Mouse (Mus musculus): ENCODE results near the gene Tinagl1. TPM values are rescaled to one million over a fixed set of nuclear protein-coding genes. Genes with fewer than 3 reads are reported as not detected.
A peak's percentile ranks its signal among the peaks of the same experiment; 100 is the strongest.

Tinagl1 gene
- polyA plus RNA-seq, 1 experiment, result 29.5 TPM

DNA sequence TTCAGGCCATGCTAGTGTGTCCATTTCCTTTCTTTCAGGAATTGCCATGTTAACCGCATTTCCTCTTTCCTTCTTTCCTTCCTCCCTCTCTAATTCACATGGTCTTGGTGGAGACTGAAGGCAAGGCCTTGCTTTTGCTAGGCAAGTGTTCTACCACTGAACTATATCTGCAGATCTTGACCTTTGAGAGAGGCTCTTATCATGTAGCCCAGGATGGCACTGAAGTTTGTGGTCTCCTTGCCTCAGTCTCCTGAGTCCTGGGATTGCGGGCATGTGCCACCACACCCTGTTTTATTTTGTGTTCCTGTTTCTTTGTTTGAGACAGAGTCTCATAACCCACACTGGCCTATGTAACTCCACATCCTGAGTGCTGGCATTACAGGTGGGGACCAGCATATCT lies 36.9 kb upstream of the Tinagl1 start:
- H3K4me1 ChIP-seq (ENCODE audit: control insufficient read depth, insufficient read depth, low read length), result no peaks in the 10 kb centered on the region
- no peak for TF ChIP-seq POLR2A (IDR thresholded peaks at IDR 0.05; ENCODE audit: borderline replicate concordance, control insufficient read depth, low read depth, low read length)
- TF ChIP-seq CTCF (IDR thresholded peaks at IDR 0.05; ENCODE audit: control insufficient read depth, insufficient read depth, low read length), result no peak
- no peak overlapping the region for H3K4me3 ChIP-seq (replicated peaks; ENCODE audit: control insufficient read depth, low read depth, low read length)
- WGBS, result 53% methylated on average over 2 of the region's 2 CpGs
- H3K27ac ChIP-seq (ENCODE audit: control insufficient read depth, insufficient read depth, low read depth, low read length, poor library complexity), result no peak overlapping the region

DNA sequence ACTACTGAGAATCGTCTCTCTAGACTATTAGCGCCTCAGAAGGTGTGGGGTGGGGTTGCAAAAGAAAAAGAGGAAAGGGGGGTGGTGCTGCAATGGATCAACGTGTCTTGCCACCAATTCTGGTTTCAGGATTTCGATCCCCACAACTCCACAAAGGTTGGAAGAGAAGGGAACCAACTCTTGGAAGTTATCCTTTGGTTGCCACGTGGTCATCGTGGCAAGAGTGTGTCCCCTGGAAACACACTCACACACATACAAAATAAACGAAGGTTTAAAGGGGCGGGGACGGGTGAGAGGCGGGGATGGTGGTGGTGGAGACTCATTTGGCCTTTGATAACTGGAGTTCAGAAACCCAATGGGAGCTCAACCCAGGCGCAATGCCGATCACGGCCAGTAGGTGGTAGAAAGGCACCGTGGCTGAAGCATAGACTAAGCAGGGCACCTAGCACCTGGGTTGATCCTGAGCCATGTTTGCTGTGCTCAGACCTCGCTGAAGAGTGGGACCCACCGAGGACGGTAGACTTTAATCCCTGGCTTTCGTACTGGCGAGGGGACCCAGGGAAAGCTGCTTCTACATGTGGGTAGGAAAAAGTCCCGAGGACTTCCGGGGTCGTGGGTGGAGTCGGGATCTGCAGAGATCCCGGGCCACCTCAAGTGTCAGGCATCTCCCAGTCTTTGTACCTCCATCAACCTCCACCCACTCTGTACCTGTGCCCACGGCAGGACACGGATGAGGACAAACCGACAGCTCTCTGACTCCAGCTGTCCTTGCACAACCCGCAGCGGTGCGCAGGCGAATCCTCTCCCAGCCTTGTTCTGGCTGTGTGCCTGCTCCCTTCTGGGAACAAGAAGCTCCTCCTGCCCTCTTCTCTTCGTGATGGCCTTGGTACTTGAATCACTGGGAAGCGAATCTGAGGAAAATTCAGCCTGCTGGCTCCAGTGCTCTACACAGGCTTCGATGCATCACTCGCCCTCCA lies 24.1 kb upstream of the Tinagl1 start:
- 16% methylated on average over 35 of the region's 35 CpGs for WGBS
- no peak overlapping the region for H3K4me3 ChIP-seq (replicated peaks; ENCODE audit: control insufficient read depth, low read depth, low read length)
- no peaks in the 10 kb centered on the region for H3K4me1 ChIP-seq (ENCODE audit: control insufficient read depth, insufficient read depth, low read length)
- H3K27ac ChIP-seq (ENCODE audit: control insufficient read depth, insufficient read depth, low read depth, low read length, poor library complexity), result no peak overlapping the region
- TF ChIP-seq POLR2A (IDR thresholded peaks at IDR 0.05; ENCODE audit: borderline replicate concordance, control insufficient read depth, low read depth, low read length), result no peak
- TF ChIP-seq CTCF (IDR thresholded peaks at IDR 0.05; ENCODE audit: control insufficient read depth, insufficient read depth, low read length), result peak; percentile 87

DNA sequence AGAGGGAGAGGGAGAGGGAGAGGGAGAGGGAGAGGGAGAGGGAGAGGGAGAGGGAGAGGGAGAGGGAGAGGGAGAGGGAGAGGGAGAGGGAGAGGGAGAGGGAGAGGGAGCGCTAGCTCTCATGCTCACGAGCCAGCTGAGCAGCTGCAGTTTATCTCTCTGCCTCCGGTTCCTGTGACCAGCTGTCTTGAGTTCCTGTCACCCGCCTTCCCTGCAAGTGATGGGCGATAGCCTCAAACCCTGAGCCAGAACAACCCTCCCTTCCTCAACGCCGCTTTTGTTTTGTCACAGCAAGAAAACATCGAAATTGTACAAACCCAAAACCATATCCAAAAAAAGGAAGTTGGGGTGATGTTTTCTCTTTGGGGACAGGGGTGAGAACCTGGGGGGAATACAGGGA lies 21.6 kb upstream of the Tinagl1 start:
- WGBS, result 21% methylated on average over 8 of the region's 8 CpGs

DNA sequence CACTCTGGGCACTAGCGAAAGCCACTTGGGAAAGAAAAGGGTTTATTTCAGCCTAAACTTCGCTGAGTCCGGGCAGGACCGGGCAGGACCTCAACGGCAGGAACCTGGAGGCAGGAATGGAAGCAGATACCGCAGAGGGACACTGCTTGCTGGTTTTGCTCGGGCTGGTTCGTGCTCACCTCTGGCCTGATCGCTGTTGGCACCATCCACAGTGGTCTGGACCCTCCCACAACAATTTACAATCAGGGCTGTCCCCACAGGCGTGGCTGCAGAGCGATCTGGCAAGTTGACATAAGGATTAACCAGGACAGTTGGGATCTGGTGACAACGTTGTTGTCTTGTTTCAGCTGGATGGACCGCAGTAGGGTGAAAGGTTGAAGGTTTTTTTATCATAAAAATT lies 21.0 kb upstream of the Tinagl1 start:
- Histone ChIP-seq H3K4me1 (ENCODE audit: control insufficient read depth, insufficient read depth, low read length) (no peaks in the 10 kb centered on the region), H3K4me3 (replicated peaks; ENCODE audit: control insufficient read depth, low read depth, low read length) (no peak overlapping the region), H3K27ac (ENCODE audit: control insufficient read depth, insufficient read depth, low read depth, low read length, poor library complexity) (no peak overlapping the region)
- TF ChIP-seq CTCF (IDR thresholded peaks at IDR 0.05; ENCODE audit: control insufficient read depth, insufficient read depth, low read length) (no peak), POLR2A (IDR thresholded peaks at IDR 0.05; ENCODE audit: borderline replicate concordance, control insufficient read depth, low read depth, low read length) (no peak)
- 66% methylated on average over 13 of the region's 13 CpGs for WGBS

More for the DNA sequence above, 21.6 kb upstream of the Tinagl1 start:
- no peak overlapping the region for H3K27ac ChIP-seq (ENCODE audit: control insufficient read depth, insufficient read depth, low read depth, low read length, poor library complexity)
- H3K4me3 ChIP-seq (replicated peaks; ENCODE audit: control insufficient read depth, low read depth, low read length), result no peak overlapping the region
- no peak for TF ChIP-seq CTCF (IDR thresholded peaks at IDR 0.05; ENCODE audit: control insufficient read depth, insufficient read depth, low read length)
- TF ChIP-seq POLR2A (IDR thresholded peaks at IDR 0.05; ENCODE audit: borderline replicate concordance, control insufficient read depth, low read depth, low read length), result no peak
- H3K4me1 ChIP-seq (ENCODE audit: control insufficient read depth, insufficient read depth, low read length), result no peaks in the 10 kb centered on the region

DNA sequence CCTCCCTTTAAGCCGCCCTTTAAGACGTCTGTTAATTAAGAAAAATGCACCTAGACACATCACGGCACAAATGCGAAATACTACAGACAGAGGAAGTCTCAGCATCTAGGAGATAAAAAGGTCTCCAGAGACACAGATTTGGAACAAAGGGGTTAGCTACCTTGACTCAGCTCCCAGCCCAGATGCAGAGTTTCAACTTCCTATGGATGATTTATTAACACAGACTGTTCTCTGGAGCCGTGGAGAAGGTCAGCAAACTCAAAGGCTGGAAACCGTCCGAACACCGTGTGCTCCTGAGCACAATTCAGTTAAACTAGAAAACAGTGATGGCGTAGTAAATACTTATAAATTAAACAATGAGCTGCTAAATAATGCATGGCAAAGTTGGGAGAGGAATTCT lies 17.3 kb upstream of the Tinagl1 start:
- TF ChIP-seq POLR2A (IDR thresholded peaks at IDR 0.05; ENCODE audit: borderline replicate concordance, control insufficient read depth, low read depth, low read length) (no peak), CTCF (IDR thresholded peaks at IDR 0.05; ENCODE audit: control insufficient read depth, insufficient read depth, low read length) (no peak)
- WGBS, result 9% methylated on average over 9 of the region's 9 CpGs
- Histone ChIP-seq H3K4me1 (ENCODE audit: control insufficient read depth, insufficient read depth, low read length) (no peaks in the 10 kb centered on the region), H3K27ac (ENCODE audit: control insufficient read depth, insufficient read depth, low read depth, low read length, poor library complexity) (no peak overlapping the region), H3K4me3 (replicated peaks; ENCODE audit: control insufficient read depth, low read depth, low read length) (no peak overlapping the region)

DNA sequence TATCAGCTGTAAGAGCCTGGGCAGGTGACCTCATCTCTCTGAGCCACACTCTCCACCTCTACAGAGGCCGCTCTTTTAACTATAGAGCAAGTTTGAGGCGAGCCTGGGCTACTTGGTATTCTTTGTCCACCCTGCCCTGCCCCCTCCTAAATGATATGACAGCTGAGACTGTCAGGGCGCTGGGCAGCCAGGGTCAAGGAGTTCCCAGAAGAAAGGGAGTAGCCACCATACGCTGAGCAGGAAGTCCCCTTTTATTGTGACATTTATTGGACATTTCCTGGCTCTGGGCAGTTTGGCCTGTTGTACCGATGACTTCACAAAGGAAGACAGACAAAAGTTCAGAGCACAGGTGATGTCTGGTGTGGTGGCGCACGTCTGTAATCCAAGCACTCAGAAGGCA lies 14.7 kb upstream of the Tinagl1 start:
- H3K27ac ChIP-seq (ENCODE audit: control insufficient read depth, insufficient read depth, low read depth, low read length, poor library complexity), result no peak overlapping the region; the same call in 1 of the 2 replicates
- no peaks in the 10 kb centered on the region for H3K4me1 ChIP-seq (ENCODE audit: control insufficient read depth, insufficient read depth, low read length)
- TF ChIP-seq POLR2A (IDR thresholded peaks at IDR 0.05; ENCODE audit: borderline replicate concordance, control insufficient read depth, low read depth, low read length) (no peak), CTCF (IDR thresholded peaks at IDR 0.05; ENCODE audit: control insufficient read depth, insufficient read depth, low read length) (no peak)
- 62% methylated on average over 7 of the region's 7 CpGs for WGBS
- no peak overlapping the region for H3K4me3 ChIP-seq (replicated peaks; ENCODE audit: control insufficient read depth, low read depth, low read length)

DNA sequence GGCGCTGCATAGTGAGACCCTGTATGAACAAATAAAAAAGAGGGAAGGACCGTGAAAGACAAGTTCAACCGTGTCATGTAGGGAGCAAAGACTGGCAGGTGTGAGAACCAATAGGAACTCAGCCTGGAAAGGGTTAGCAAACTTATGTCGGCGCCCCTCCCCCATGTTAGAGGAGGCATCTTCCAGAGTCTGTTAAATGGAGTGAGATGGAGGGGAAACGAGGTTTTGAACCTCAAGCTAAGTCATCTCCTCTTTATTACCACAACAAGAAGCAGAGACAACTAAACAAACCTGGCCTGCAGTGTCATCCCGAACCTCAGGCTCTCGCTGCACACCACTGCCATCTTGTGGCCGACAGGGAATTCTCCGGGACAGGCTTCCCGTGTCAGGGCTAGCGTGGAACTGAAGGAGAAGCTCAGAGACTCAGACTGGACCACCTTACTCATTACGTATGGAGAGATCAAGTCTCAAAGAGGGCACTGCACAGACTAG lies 13.9 kb upstream of the Tinagl1 start:
- 4% methylated on average over 13 of the region's 13 CpGs for WGBS
- TF ChIP-seq POLR2A (IDR thresholded peaks at IDR 0.05; ENCODE audit: borderline replicate concordance, control insufficient read depth, low read depth, low read length) (no peak), CTCF (IDR thresholded peaks at IDR 0.05; ENCODE audit: control insufficient read depth, insufficient read depth, low read length) (peak; percentile 99)
- Histone ChIP-seq H3K4me3 (replicated peaks; ENCODE audit: control insufficient read depth, low read depth, low read length) (no peak overlapping the region), H3K4me1 (ENCODE audit: control insufficient read depth, insufficient read depth, low read length) (no peaks in the 10 kb centered on the region), H3K27ac (ENCODE audit: control insufficient read depth, insufficient read depth, low read depth, low read length, poor library complexity) (no peak overlapping the region)

DNA sequence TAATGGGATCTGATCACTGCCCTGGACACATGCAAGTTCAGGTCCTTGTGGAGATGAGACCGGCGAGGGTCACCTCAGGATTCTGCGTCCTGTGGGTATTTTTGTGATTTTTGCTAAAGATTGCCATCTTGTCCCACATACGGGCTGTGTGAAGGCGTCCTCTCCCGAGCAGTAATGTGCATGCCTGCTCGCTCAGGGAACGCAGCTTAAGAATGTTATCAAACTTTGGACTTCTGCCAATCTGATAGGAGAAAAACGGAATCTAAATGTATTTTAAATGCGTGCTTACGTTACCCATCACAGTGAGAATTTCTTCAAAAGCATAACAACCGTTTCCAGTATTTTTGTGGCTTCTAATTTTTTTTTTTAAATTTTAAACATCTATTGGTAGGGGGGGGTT lies 12.0 kb upstream of the Tinagl1 start:
- Histone ChIP-seq H3K27ac (ENCODE audit: control insufficient read depth, insufficient read depth, low read depth, low read length, poor library complexity) (no peak overlapping the region), H3K4me1 (ENCODE audit: control insufficient read depth, insufficient read depth, low read length) (no peaks in the 10 kb centered on the region), H3K4me3 (replicated peaks; ENCODE audit: control insufficient read depth, low read depth, low read length) (no peak overlapping the region)
- 33% methylated on average over 12 of the region's 12 CpGs for WGBS
- no peak for TF ChIP-seq CTCF (IDR thresholded peaks at IDR 0.05; ENCODE audit: control insufficient read depth, insufficient read depth, low read length)
- TF ChIP-seq POLR2A (IDR thresholded peaks at IDR 0.05; ENCODE audit: borderline replicate concordance, control insufficient read depth, low read depth, low read length), result no peak
